Mouse (Mus musculus): Measurements from ENCODE around the gene Olfr368. TPM values are rescaled to one million over a fixed set of nuclear protein-coding genes. Genes with fewer than 3 reads are reported as not detected.

Gene Olfr368
- total RNA-seq (2021) = not detected
- long read RNA-seq, experiment 1 = 0 reads
- long read RNA-seq, experiment 2 = 0 reads

- DNase-seq = no peak
Measured at GRCm38 (mm10) chr2:37326215-37326614, at the start of gene Olfr368. Olfr368 (plus strand) TSS chr2:37326515.

GRCm38 (mm10) chr2:37333321-37333720 is 7.0 kb downstream of the Olfr368 start:
- no peak for DNase-seq

GRCm38 (mm10) chr2:37338497-37339187 is 12.3 kb downstream of the Olfr368 start:
- peak; percentile 56 to 72 for DNase-seq

- DNase-seq = peak in 1 of 2 experiments; percentile 20
Measured at GRCm38 (mm10) chr2:37351671-37352070, 25.4 kb downstream of the Olfr368 start.

- DNase-seq = no peak
Measured at GRCm38 (mm10) chr2:37355571-37355970, 29.3 kb downstream of the Olfr368 start.

GRCm38 (mm10) chr2:37358633-37359540 is 32.6 kb downstream of the Olfr368 start, which contains the start of gene Pdcl:
Pdcl (minus strand) TSS chr2:37359332.
- DNase-seq = peak; percentile 93 to 95

GRCm38 (mm10) chr2:37359908-37360307 is 33.6 kb downstream of the Olfr368 start:
- no peak for DNase-seq

- DNase-seq = no peak
Measured at GRCm38 (mm10) chr2:37370651-37371050, 44.3 kb downstream of the Olfr368 start.

GRCm38 (mm10) chr2:37376018-37376417 is 49.7 kb downstream of the Olfr368 start:
- DNase-seq = no peak

- DNase-seq = peak; percentile 44 to 75
Measured at GRCm38 (mm10) chr2:37380189-37380588, 53.9 kb downstream of the Olfr368 start.

Other genes with a start within 250 kb of the Olfr368 start
- gene Olfr361, start 237.2 kb upstream of the Olfr368 start, total RNA-seq (2021) = not detected
- not detected for gene Olfr362, start 208.6 kb upstream of the Olfr368 start, total RNA-seq (2021)
- not detected for gene Olfr364-ps1, start 187.2 kb upstream of the Olfr368 start, total RNA-seq (2021)
- gene Olfr365, start 138.3 kb upstream of the Olfr368 start, total RNA-seq (2021) = not detected
- not detected for gene Olfr366, start 114.9 kb upstream of the Olfr368 start, total RNA-seq (2021)
- gene Pdcl, start 32.8 kb downstream of the Olfr368 start, total RNA-seq (2021) = 10 to 100 TPM; 36.9 to 51.0 TPM
- 10 to 100 TPM; 43.6 to 45.8 TPM for gene Rc3h2, start 96.4 kb downstream of the Olfr368 start, total RNA-seq (2021)
- gene Zbtb26, start 116.6 kb downstream of the Olfr368 start, total RNA-seq (2021) = 1 to 10 TPM; 8.4 to 8.7 TPM
- gene Zbtb6, start 116.7 kb downstream of the Olfr368 start, total RNA-seq (2021) = 10 to 100 TPM; 14.0 to 14.1 TPM
- gene Rabgap1, start 116.8 kb downstream of the Olfr368 start, total RNA-seq (2021) = 10 to 100 TPM; 52.9 to 67.4 TPM
- gene Gpr21, start 189.8 kb downstream of the Olfr368 start, total RNA-seq (2021) = 1 to 10 TPM in 1 of 2 experiments, under 1 TPM in 1; 0.95 to 2.7 TPM